Mouse (Mus musculus): Measurements from ENCODE around the gene Thra.

The Thra gene

DNA sequence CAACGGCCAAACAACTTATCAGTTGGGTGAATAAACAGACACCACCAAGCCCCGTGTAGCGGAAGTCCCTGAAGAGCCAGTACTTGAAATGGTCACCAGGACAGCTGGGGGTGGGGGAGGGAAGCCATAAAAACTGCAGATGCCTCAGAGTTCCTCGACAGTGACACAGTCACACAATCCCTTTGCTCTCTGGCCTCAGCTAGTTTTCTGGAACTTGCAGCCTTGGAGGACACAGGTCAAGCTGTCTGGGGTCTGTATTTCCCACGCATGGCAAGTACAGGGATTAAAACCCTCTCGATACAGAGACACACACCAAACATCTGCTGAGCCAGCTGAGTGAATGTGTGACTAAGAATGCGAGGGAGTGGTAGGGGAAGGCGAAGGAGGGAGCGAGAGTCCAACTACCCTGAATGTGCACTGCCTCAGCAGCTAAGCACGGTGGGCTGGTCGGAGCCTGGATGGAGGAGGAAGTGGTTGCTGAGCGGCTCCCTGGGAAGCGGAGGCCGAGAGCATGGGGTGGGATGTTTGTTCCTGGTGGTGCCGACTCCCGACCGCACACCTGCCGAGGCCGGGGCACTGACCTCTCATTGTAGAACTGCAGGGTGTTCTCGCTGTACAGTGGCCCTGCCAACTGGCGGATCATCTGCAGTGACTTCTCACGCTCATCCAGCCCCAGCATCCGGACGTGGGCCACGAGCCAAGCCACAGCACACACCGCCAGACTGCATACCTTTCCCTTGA, 31.3 kb upstream of the Thra start:
- no peak for TF ChIP-seq GATA4 (IDR thresholded peaks at IDR 0.05; ENCODE audit: insufficient replicate concordance, low read length)

DNA sequence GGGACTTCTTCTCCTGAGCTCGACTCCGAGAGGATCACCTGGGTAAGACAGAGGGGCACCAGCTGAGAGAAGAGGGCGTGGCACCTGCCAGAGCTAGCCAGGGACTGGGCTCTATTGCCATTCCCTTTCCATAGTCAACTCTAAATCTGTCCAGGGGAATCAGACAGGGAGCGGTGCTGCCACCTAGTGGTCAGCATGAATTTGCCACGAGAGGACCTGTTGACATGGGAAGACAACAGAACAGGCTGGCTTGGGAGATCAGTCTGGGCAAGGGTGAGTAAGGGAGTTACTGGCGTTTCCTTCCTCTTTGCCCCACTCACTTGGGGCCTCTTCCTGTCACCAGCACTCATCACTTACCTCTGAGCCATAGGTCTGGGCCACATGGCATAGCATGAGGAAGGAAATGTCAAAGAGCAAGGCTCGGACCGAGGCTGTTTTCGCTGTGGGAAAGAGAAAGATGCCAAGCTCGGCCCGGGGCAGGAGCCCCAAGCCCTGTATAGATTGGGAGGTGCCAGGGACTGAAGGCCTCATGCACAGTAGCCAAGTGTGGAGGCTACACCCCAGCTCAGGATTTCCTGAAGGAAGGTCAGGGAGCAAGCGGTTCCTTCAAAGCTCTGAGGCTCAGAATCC, 29.9 kb upstream of the Thra start:
- no peak; the same call in 1 of the 2 replicates for TF ChIP-seq GATA4 (IDR thresholded peaks at IDR 0.05; ENCODE audit: insufficient replicate concordance, low read length)

DNA sequence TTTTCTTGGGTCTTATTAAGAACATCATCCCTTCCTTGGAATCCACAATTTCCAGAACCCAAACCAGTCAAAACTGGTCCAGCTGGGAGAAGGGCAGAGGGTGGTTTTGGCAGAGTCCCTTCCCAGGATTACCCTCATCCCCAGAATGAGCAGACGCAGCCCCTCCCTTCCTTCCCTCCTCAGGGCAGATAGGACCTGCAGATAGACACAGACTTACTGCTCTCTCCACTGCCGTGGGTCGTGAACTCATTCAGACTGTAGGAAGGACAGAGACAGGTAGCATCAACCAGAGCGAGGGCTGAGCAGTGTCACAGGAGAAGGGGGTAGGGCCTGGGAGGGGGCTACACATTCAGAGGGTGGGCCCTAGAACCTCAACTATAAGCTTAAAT, 29.4 kb upstream of the Thra start:
- no peak for TF ChIP-seq GATA4 (IDR thresholded peaks at IDR 0.05; ENCODE audit: insufficient replicate concordance, low read length)

DNA sequence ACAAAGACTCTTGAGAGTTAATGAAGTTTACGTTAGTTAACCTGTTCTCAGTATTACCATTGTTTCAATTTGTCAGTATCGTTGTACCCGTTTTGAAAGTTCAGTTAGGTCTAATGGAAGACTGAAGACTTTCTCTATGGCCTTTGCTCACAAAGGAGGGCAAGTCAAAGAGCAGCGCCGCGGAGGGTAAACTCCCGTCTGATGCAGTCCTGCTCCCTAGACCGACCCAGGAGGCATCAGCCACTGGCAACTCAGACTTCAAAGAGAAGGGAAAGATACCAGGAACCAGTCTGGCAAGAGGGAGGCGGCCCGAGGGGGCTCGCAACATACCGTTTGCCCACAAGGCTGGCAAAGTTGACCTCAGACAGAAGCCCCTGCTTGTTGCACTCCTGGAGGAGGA, 26.7 kb upstream of the Thra start:
- TF ChIP-seq GATA4 (IDR thresholded peaks at IDR 0.05; ENCODE audit: insufficient replicate concordance, low read length): no peak

DNA sequence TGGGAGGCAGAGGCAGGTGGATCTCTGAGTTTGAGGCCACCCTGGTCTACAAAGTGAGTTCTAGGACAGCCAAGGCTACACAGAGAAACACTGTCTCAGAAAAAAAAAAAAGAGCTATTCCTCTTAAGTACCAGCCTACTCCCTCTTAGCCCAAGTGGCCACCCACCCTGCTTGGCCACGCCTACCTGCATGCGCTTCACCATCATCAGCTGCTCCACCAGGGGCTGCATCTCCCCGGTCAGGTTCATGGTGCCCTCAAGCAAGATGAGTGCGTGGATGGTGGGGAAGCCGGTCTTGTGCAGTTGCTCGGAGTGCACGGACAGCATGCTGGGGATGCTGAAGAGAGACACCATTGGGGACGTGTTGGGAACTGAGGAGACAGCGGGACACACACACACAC, 24.5 kb upstream of the Thra start:
- no peak for TF ChIP-seq GATA4 (IDR thresholded peaks at IDR 0.05; ENCODE audit: insufficient replicate concordance, low read length)

GRCm38 (mm10) chr11:98717904-98718303, 22.5 kb upstream of the Thra start:
- no peak for TF ChIP-seq GATA4 (IDR thresholded peaks at IDR 0.05; ENCODE audit: insufficient replicate concordance, low read length)

DNA sequence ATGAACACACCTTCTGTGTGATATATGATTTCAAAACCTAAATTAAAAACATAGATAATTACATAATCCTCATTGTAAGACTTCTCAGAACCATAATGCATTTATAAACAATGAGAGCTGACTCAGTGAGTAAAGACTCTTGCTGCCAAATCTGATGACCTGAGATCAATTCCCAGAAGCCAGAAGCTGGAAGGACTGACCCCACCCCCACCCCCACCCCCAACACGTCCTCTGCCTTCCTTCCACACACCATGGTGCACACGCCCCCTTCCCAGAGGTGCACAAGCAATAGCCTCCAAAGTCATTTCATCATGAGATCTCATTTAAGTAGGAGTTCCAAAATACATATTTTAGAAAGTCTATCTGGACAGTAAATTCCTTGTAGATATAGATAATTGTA, 19.7 kb upstream of the Thra start:
- no peak for TF ChIP-seq GATA4 (IDR thresholded peaks at IDR 0.05; ENCODE audit: insufficient replicate concordance, low read length)

DNA sequence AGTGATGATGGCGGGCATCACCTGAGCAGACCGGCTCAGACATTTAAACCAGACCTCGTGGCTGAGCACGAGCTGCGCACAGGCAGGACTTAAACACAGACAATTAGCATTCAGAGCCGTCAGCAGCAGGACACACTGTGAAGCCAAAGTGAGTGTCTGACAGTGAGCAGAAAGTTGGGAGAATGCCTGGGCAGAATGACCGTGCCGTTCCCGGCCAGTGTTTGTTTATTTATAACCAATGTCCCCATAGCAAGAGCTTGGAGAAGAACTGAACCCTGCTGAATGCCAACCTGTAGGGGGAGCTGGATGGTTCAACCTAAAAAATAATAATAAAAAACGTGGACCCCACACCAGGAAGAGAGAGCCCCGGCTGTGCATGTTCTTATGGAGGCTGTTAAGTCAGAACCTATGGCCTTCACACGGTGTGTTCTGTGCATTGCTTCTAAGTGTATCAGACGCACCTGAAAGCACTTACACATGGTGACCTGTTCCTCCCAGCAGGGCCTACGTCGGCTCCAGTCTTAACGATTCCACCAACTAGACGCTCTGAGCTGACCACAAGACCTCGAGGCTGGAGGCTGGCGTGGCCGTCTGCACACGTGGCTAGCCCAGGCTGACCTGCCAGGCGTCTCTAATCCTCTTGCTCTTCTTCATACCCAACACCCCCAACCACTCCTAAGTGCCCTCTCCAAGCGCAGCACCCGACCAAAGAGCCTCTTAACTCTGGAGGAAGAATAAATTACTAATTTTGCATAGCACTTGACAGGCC, 18.8 kb upstream of the Thra start:
- no peak for TF ChIP-seq GATA4 (IDR thresholded peaks at IDR 0.05; ENCODE audit: insufficient replicate concordance, low read length)

DNA sequence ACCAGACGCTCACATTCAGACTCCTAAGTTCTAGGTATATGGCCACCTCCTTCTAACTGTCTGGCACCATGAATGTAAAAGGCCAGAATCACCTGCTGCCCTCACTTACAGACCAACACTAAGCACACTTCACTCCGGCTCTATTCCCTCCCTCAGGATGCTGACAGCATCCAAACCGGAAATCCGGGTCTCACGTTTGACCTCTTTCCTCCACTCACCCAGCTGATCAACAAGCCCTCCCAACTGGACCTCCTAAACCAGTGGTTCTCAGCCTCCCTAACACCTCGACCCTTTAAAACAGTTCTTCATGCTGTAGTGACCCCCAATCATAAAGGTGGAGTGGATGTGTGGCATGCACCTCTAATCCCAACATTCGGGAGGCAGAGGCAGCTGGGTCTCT, 17.3 kb upstream of the Thra start:
- TF ChIP-seq GATA4 (IDR thresholded peaks at IDR 0.05; ENCODE audit: insufficient replicate concordance, low read length): no peak

GRCm38 (mm10) chr11:98725926-98726506, 14.4 kb upstream of the Thra start:
- TF ChIP-seq GATA4 (IDR thresholded peaks at IDR 0.05; ENCODE audit: insufficient replicate concordance, low read length): no peak

GRCm38 (mm10) chr11:98729119-98729588, 11.3 kb upstream of the Thra start, which contains the start of gene Med24:
TSS of gene Med24 (minus strand) at chr11:98729435.
- TF ChIP-seq GATA4 (IDR thresholded peaks at IDR 0.05; ENCODE audit: insufficient replicate concordance, low read length): no peak

DNA sequence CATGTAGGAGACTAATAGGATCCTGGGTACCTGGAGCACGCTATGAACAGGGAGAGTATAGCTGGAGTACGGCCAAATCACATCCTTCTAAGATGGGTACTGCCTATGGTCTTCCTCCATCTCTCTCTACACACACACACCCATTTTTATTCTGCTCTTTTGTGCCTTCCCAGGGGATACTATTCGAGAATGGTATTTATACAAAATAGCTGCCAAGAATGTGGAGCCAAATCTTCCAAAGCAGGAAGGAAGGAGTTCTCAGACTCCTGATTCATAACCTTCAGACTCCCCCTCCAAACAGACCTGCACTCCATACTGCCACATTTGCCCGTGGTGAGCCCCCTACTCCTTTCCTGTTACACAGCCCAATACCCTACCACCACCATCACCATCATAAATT, 9.7 kb upstream of the Thra start:
- no peak for TF ChIP-seq GATA4 (IDR thresholded peaks at IDR 0.05; ENCODE audit: insufficient replicate concordance, low read length)

GRCm38 (mm10) chr11:98731134-98731533, 9.3 kb upstream of the Thra start:
- TF ChIP-seq GATA4 (IDR thresholded peaks at IDR 0.05; ENCODE audit: insufficient replicate concordance, low read length): no peak

- TF ChIP-seq GATA4 (IDR thresholded peaks at IDR 0.05; ENCODE audit: insufficient replicate concordance, low read length): no peak
These were observed 6.4 kb upstream of the Thra start for GRCm38 (mm10) chr11:98734020-98734419.

GRCm38 (mm10) chr11:98735111-98735510, 5.3 kb upstream of the Thra start:
- no peak for TF ChIP-seq GATA4 (IDR thresholded peaks at IDR 0.05; ENCODE audit: insufficient replicate concordance, low read length)

Measured in liver, adult (tissue).